Mouse (Mus musculus): ENCODE data around the gene Larp7. TPM values are rescaled to one million over a fixed set of nuclear protein-coding genes. Genes with fewer than 3 reads are reported as not detected.

Larp7 gene
- polyA plus RNA-seq, 1 experiment from 2014 or later = 58.9 TPM

DNA sequence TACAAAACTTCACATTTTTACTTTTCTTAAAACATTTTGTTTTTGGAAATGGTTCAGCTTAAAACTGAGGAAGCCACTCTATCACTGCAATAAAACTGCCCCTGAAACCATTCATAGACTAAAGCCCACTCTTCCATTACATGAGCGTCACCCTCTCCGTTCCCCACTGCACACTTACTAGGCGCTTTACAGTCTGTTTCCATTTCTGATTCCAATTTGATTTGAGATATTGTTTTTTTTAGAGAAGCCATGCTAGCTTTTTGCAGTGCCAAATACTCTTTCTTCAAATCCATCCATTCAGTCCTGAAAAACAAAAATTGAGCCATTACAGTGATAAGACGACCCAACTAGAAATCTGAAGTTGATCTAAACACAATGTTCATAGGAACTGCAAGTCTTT lies 9.2 kb downstream of the Larp7 start:
- Histone ChIP-seq H3K27ac (no peak overlapping the region), H3K9me3 (replicated peaks) (no peaks in the 10 kb centered on the region), H3K4me2 (no peak overlapping the region), H3K27me3 (no peaks in the 10 kb centered on the region), H3K4me3 (no peak overlapping the region), H3K36me3 (peaks cover 52% of the 10 kb centered on the region), H3K9ac (no peak overlapping the region), H3K4me1 (replicated peaks) (no peaks in the 10 kb centered on the region)
- WGBS = 84% methylated on average over 4 of the region's 4 CpGs
- no peak for ATAC-seq (replicated peaks; ENCODE audit: insufficient number of reproducible peaks, insufficient read depth, low FRiP score, low read depth)

- Histone ChIP-seq H3K4me3 (no peak overlapping the region), H3K4me1 (replicated peaks) (0 out of 2 replicates have a peak, but pooled peaks cover 3% of the 10 kb centered on the region), H3K36me3 (peaks cover 30% of the 10 kb centered on the region), H3K9me3 (replicated peaks) (no peaks in the 10 kb centered on the region), H3K27ac (peak overlapping the region; percentile 80), H3K4me2 (no peak overlapping the region), H3K9ac (no peak overlapping the region), H3K27me3 (no peaks in the 10 kb centered on the region)
- 48% methylated on average over 6 of the region's 6 CpGs for WGBS
- peak; percentile 89 for ATAC-seq (replicated peaks; ENCODE audit: insufficient number of reproducible peaks, insufficient read depth, low FRiP score, low read depth)
Measured at GRCm38 (mm10) chr3:127539193-127539592, 14.0 kb downstream of the Larp7 start.

DNA sequence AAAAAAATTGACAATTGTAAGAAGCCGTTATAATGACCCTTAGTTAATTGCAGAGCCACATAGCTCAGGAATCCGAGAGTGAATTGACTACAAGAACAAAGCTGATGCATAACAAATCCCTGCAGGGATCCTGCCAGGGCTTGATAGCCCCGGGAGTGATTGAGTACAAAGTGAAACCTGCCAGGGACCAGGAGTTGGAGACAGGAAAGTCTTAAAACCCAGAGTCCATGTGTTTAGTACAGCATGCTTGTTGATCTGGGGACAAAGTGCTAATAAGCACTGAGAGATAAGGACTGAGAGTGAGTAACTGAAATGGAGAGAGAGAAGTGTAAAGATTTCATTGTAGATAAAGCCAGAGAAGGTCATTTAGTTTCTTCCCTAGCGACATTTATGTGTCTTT lies 22.9 kb downstream of the Larp7 start:
- no peaks in the 10 kb centered on the region for H3K27me3 ChIP-seq
- no peaks in the 10 kb centered on the region for H3K36me3 ChIP-seq
- no peak for ATAC-seq (replicated peaks; ENCODE audit: insufficient number of reproducible peaks, insufficient read depth, low FRiP score, low read depth)
- H3K27ac ChIP-seq = no peak overlapping the region
- no peak overlapping the region for H3K4me2 ChIP-seq
- 13% methylated on average over 4 of the region's 4 CpGs for WGBS
- H3K9ac ChIP-seq = no peak overlapping the region
- no peak overlapping the region for H3K4me3 ChIP-seq
- H3K4me1 ChIP-seq (replicated peaks) = peaks cover 8% of the 10 kb centered on the region
- H3K9me3 ChIP-seq (replicated peaks) = no peaks in the 10 kb centered on the region

DNA sequence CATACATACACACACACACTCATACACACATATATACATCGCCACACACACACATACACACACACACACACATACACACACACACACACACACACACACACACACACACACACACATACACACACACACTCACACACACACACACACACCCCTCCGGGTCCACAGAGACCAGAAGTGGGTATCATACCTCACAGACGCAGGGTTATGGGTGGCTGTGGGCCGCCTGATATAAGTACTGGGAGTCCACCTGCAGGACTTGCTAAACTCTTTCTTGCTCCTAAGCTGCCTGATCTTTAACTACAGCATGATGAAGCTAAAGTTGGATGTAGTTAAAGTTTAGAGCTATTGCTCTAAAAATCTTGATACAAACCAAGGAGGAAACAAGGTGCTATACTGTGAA lies 23.3 kb downstream of the Larp7 start:
- Histone ChIP-seq H3K27ac (no peak overlapping the region), H3K9ac (no peak overlapping the region), H3K36me3 (no peaks in the 10 kb centered on the region), H3K9me3 (replicated peaks) (no peaks in the 10 kb centered on the region), H3K4me3 (no peak overlapping the region), H3K4me2 (no peak overlapping the region), H3K27me3 (no peaks in the 10 kb centered on the region), H3K4me1 (replicated peaks) (peaks cover 9% of the 10 kb centered on the region)
- ATAC-seq (replicated peaks; ENCODE audit: insufficient number of reproducible peaks, insufficient read depth, low FRiP score, low read depth) = no peak
- 86% methylated on average over 4 of the region's 4 CpGs for WGBS

DNA sequence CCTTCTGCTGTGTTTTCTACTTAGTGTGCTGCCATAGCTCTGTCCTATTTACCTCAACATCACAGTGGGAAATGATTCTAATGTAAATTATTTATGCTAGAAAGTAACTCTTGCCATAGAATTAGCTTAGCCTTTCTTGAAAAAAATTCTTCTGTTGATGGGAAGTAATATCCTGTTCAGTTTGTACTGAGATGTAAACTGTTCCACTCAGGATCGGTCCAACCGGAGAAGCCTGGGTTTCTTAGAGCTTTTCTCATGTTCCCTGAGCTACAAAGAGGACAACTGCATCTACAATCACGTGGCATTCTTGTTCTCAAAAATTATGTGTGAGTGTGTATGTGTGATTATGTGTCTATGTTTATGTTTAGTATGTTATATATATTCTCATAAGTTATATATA lies 23.9 kb downstream of the Larp7 start:
- WGBS = 88% methylated on average over 3 of the region's 3 CpGs
- H3K9me3 ChIP-seq (replicated peaks) = no peaks in the 10 kb centered on the region
- H3K4me2 ChIP-seq = no peak overlapping the region
- H3K9ac ChIP-seq = no peak overlapping the region
- H3K4me3 ChIP-seq = no peak overlapping the region
- ATAC-seq (replicated peaks; ENCODE audit: insufficient number of reproducible peaks, insufficient read depth, low FRiP score, low read depth) = no peak
- peaks cover 12% of the 10 kb centered on the region for H3K4me1 ChIP-seq (replicated peaks)
- H3K36me3 ChIP-seq = no peaks in the 10 kb centered on the region
- no peaks in the 10 kb centered on the region for H3K27me3 ChIP-seq
- no peak overlapping the region for H3K27ac ChIP-seq

- WGBS = 65% methylated on average over 5 of the region's 5 CpGs
- Histone ChIP-seq H3K4me3 (no peak overlapping the region), H3K4me2 (no peak overlapping the region), H3K9ac (no peak overlapping the region), H3K36me3 (no peaks in the 10 kb centered on the region), H3K9me3 (replicated peaks) (no peaks in the 10 kb centered on the region), H3K27ac (peak overlapping the region; percentile 66; the same call in 1 of the 2 replicates), H3K27me3 (no peaks in the 10 kb centered on the region), H3K4me1 (replicated peaks) (peaks cover 12% of the 10 kb centered on the region)
- ATAC-seq (replicated peaks; ENCODE audit: insufficient number of reproducible peaks, insufficient read depth, low FRiP score, low read depth) = no peak
Measured at GRCm38 (mm10) chr3:127527465-127528034, 25.6 kb downstream of the Larp7 start.

GRCm38 (mm10) chr3:127525188-127525819 lies 27.8 kb downstream of the Larp7 start:
- Histone ChIP-seq H3K4me2 (peak overlapping the region; percentile 38), H3K27ac (peak overlapping the region; percentile 92), H3K9ac (0 out of 2 replicates have a peak overlapping the region, but pooled peaks have one; percentile 4), H3K4me1 (replicated peaks) (peaks cover 20% of the 10 kb centered on the region), H3K9me3 (replicated peaks) (no peaks in the 10 kb centered on the region), H3K36me3 (no peaks in the 10 kb centered on the region), H3K27me3 (no peaks in the 10 kb centered on the region), H3K4me3 (no peak overlapping the region)
- 38% methylated on average over 8 of the region's 8 CpGs for WGBS
- peak; percentile 86 for ATAC-seq (replicated peaks; ENCODE audit: insufficient number of reproducible peaks, insufficient read depth, low FRiP score, low read depth)

- Histone ChIP-seq H3K27ac (peak overlapping the region; percentile 80), H3K4me2 (no peak overlapping the region)
- ATAC-seq (replicated peaks; ENCODE audit: insufficient number of reproducible peaks, insufficient read depth, low FRiP score, low read depth) = peak; percentile 73
Measured at GRCm38 (mm10) chr3:127521156-127521555, 32.0 kb downstream of the Larp7 start.

DNA sequence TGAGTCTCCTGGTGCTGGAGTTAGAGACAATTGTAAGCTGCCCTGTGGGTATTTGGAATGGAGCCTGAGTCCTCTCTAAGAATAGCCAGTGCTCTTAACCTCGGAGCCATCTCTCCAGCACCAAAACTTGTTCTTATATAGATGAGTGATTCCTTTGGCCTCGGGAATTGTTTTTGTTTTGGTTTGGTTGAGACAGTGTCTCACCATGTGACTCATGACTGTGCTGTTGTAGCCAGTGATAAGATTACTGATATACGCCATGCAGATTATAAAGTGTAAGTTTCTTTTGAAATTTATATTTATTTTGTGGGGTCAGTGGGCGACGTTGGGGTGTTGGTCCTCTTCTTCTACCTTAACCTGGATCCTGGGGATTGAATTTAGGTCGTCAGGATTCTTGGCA lies 32.8 kb downstream of the Larp7 start:
- Histone ChIP-seq H3K4me1 (replicated peaks) (peaks cover 15% of the 10 kb centered on the region; the same call in 1 of the 2 replicates), H3K27me3 (no peaks in the 10 kb centered on the region), H3K36me3 (no peaks in the 10 kb centered on the region), H3K4me2 (no peak overlapping the region), H3K4me3 (no peak overlapping the region), H3K9ac (no peak overlapping the region), H3K9me3 (replicated peaks) (no peaks in the 10 kb centered on the region), H3K27ac (peak overlapping the region; percentile 80)
- 62% methylated on average over 6 of the region's 6 CpGs for WGBS
- ATAC-seq (replicated peaks; ENCODE audit: insufficient number of reproducible peaks, insufficient read depth, low FRiP score, low read depth) = no peak; the same call in 1 of the 2 replicates

More at GRCm38 (mm10) chr3:127521156-127521555, 32.0 kb downstream of the Larp7 start:
- 28% methylated on average over 10 of the region's 10 CpGs for WGBS
- H3K4me3 ChIP-seq = no peak overlapping the region
- peaks cover 20% of the 10 kb centered on the region for H3K4me1 ChIP-seq (replicated peaks)
- no peaks in the 10 kb centered on the region for H3K36me3 ChIP-seq
- H3K9ac ChIP-seq = no peak overlapping the region
- H3K9me3 ChIP-seq (replicated peaks) = no peaks in the 10 kb centered on the region
- H3K27me3 ChIP-seq = no peaks in the 10 kb centered on the region

- no peak overlapping the region for H3K4me3 ChIP-seq
- WGBS = 85% methylated on average over 1 of the region's 1 CpGs
- ATAC-seq (replicated peaks; ENCODE audit: insufficient number of reproducible peaks, insufficient read depth, low FRiP score, low read depth) = no peak
- no peaks in the 10 kb centered on the region for H3K27me3 ChIP-seq
- H3K36me3 ChIP-seq = no peaks in the 10 kb centered on the region
- no peak overlapping the region for H3K4me2 ChIP-seq
- no peak overlapping the region for H3K9ac ChIP-seq
- no peak overlapping the region for H3K27ac ChIP-seq
- H3K4me1 ChIP-seq (replicated peaks) = peaks cover 3% of the 10 kb centered on the region; the same call in 1 of the 2 replicates
- no peaks in the 10 kb centered on the region for H3K9me3 ChIP-seq (replicated peaks)
Measured at GRCm38 (mm10) chr3:127515251-127515650, 37.9 kb downstream of the Larp7 start.

GRCm38 (mm10) chr3:127513699-127514098 lies 39.5 kb downstream of the Larp7 start:
- Histone ChIP-seq H3K4me1 (replicated peaks) (no peaks in the 10 kb centered on the region), H3K27me3 (no peaks in the 10 kb centered on the region), H3K4me2 (no peak overlapping the region), H3K9ac (no peak overlapping the region), H3K4me3 (no peak overlapping the region), H3K9me3 (replicated peaks) (no peaks in the 10 kb centered on the region), H3K27ac (no peak overlapping the region), H3K36me3 (no peaks in the 10 kb centered on the region)
- no peak for ATAC-seq (replicated peaks; ENCODE audit: insufficient number of reproducible peaks, insufficient read depth, low FRiP score, low read depth)
- 74% methylated on average over 2 of the region's 2 CpGs for WGBS
